Mouse (Mus musculus) ES-E14 (cell line): ENCODE measurements around the gene Gm10837. TPM values are rescaled to one million over a fixed set of nuclear protein-coding genes. Genes with fewer than 3 reads are reported as not detected.
A peak's percentile ranks its signal among the peaks of the same experiment; 100 is the strongest.

Experiments
- DNase-seq: peaks from one replicate; pipeline ENCODE4 v3.0.0-alpha.2; 2013; ENCODE audit warnings: low read depth, low spot score
- H3K27ac ChIP-seq: 2 replicates; pipeline ENCODE4 v1.5.1; 2012; ENCODE audit warnings: low read depth, mild to moderate bottlenecking, low read length, moderate library complexity, mixed read lengths; ENCODE audit not compliant: poor library complexity, insufficient read depth, severe bottlenecking
- H3K36me3 ChIP-seq: 2 replicates; pipeline ENCODE4 v1.6.1; 2012; ENCODE audit warnings: mild to moderate bottlenecking, low read length, moderate library complexity, mixed read lengths; ENCODE audit not compliant: control insufficient read depth, poor library complexity, insufficient read depth, severe bottlenecking
- H3K4me1 ChIP-seq, 2 experiments: fragments of 150-350 bp in 1 of 2; sonication (generic) in 1 of 2; 2 replicates each; pipeline ENCODE4 v1.6.1; 2012; ENCODE audit warnings: low read length in 2 of 2, mild to moderate bottlenecking in 1 of 2, mixed read lengths in 1 of 2; ENCODE audit not compliant: control insufficient read depth in 2 of 2, insufficient read depth in 2 of 2, poor library complexity in 1 of 2
- H3K4me3 ChIP-seq, 2 experiments: fragments of 150-350 bp in 1 of 2; sonication (generic) in 1 of 2; 2 replicates each; pipeline ENCODE4 v1.5.1; 2012; ENCODE audit warnings: low read length in 2 of 2, low read depth in 1 of 2, mild to moderate bottlenecking in 1 of 2, mixed read lengths in 1 of 2; ENCODE audit not compliant: insufficient read depth in 1 of 2, poor library complexity in 1 of 2, severe bottlenecking in 1 of 2
- H3K9ac ChIP-seq: 2 replicates; pipeline ENCODE4 v1.6.1; 2012; ENCODE audit warnings: low read depth, mild to moderate bottlenecking, low read length, mixed read lengths; ENCODE audit not compliant: poor library complexity, insufficient read depth, severe bottlenecking
- H3K9me3 ChIP-seq: fragments of 150-350 bp; sonication (generic); 2 replicates; pipeline ENCODE4 v1.6.1; 2012; ENCODE audit warnings: low read depth, mild to moderate bottlenecking, low read length; ENCODE audit not compliant: control insufficient read depth, insufficient read depth
- CHD2 ChIP-seq: IDR thresholded peaks from 2 replicates; pipeline ENCODE4 v1.6.1; 2014; ENCODE audit warnings: mild to moderate bottlenecking, low read depth, low read length, inconsistent platforms
- HCFC1 ChIP-seq: IDR thresholded peaks from 2 replicates; pipeline ENCODE4 v1.6.1; 2012; ENCODE audit warnings: low read length, inconsistent platforms, borderline replicate concordance; ENCODE audit not compliant: insufficient read depth
- MAFK ChIP-seq: IDR thresholded peaks from 2 replicates; pipeline ENCODE4 v1.6.1; 2014; ENCODE audit warnings: mild to moderate bottlenecking, low read depth, low read length, inconsistent platforms; ENCODE audit not compliant: insufficient read depth
- ZC3H11A ChIP-seq: IDR thresholded peaks from 2 replicates; pipeline ENCODE4 v1.6.1; 2012; ENCODE audit warnings: low read depth, mild to moderate bottlenecking, inconsistent platforms, low read length, borderline replicate concordance
- ZNF384 ChIP-seq: IDR thresholded peaks from 2 replicates; pipeline ENCODE4 v1.6.1; 2012; ENCODE audit warnings: low read depth, low read length, inconsistent platforms
- in situ Hi-C, 2 experiments: fragments of 600-800 bp; cut with MboI; formaldehyde crosslinking; loops; one replicate each; pipeline ENCODE4 v1.15.1; 2025; ENCODE audit warnings: low sequenced_read_pairs in 2 of 2, inconsistent platforms in 1 of 2; ENCODE audit not compliant: unreplicated experiment in 2 of 2
- total RNA-seq: library from RNA; depleted of rRNA; stranded (reverse); fragments of 300-350 nt; gene quantifications from 2 replicates; pipeline ENCODE4 v1.2.3, GENCODE M21; 2012

Gene Gm10837
- total RNA-seq, 1 experiment, result not detected

DNA sequence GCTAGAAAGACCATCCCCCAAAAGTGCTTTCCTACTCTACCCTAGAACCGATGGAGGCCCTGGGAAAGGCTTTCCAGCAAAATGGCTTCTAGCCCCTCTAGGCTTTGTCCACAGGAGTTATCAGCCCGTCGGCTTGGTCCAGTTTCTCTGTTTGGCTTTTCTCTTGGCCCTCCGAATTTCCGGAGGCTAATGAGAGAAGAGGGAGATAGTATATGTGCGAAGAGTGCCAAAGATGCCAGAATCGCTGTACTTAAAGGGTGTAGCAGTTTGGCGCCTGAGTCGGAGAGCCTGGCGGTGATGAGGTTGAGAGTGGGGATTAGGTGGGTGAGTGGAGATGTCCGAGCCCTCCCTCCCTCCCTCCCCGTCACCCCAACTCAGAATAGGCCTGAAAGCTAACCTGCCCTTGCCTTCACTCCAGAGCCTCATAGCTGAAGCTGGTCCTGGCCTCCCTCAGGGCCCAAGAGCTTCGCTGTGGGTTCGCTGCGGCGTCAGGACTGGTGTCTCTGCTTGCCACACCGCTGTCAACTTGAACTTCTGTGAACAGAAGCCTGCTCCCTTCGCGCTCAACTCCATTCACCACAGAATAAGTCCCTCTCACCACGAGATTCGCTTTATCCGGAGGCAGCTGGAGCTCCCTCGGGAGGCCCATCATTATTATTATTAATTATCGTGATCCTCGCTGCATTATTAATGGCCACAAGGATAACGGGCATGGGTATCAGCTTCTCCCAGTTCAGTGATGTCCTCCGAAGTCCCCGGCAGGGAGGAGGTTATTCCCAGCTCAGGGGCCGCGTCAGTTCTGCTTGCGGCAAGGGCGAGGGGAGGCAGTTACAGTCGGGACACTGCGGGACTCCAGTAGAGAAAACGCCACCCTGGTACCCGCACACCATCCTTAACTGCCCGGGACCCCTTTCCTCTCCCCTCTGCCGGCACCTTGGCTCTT, 8.0 kb upstream of the Gm10837 start:
- DNase-seq, result no peak
- H3K9ac ChIP-seq, result no peak overlapping the region
- in situ Hi-C loops, result no loop called here
- H3K4me1 ChIP-seq, result peaks cover 0 to 8% of the 10 kb centered on the region in 2 experiments; a peak in 2 of 4 replicates
- no peaks in the 10 kb centered on the region for H3K9me3 ChIP-seq
- peak overlapping the region; percentile 20 to 22; a peak in 2 of 4 replicates for H3K4me3 ChIP-seq
- peaks cover 6% of the 10 kb centered on the region for H3K36me3 ChIP-seq
- no peak overlapping the region for H3K27ac ChIP-seq
- TF ChIP-seq MAFK, result no peak
- TF ChIP-seq HCFC1, result no peak
- TF ChIP-seq CHD2, result no peak
- no peak for TF ChIP-seq ZNF384
- no peak for TF ChIP-seq ZC3H11A

DNA sequence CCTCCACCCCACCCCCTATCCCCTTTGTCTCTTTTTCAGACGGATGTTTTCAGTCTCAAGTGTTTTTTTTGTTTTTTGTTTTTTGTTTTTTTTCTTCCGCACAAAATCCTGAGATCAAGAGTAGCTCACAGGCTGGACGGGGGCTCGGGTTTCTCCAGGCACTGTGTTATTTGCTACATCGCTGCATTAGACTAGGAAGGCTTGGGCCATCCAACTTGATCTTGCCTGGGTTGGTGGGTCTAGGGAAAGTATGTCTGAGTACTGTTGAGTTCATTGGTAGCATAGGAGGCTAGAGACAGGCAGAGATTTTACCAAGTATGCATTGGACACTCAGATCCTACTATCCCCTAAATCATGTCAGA, 7.4 kb upstream of the Gm10837 start:
- H3K27ac ChIP-seq, result no peak overlapping the region
- peaks cover 6% of the 10 kb centered on the region for H3K36me3 ChIP-seq
- H3K4me3 ChIP-seq, result no peak overlapping the region; a peak in 1 of 4 replicates
- in situ Hi-C loops, result no loop called here
- H3K4me1 ChIP-seq, result peaks cover 0 to 8% of the 10 kb centered on the region in 2 experiments; a peak in 2 of 4 replicates
- no peak for TF ChIP-seq MAFK
- no peak for TF ChIP-seq CHD2
- TF ChIP-seq ZC3H11A, result no peak
- TF ChIP-seq ZNF384, result no peak
- no peak for TF ChIP-seq HCFC1
- no peak for DNase-seq
- no peak overlapping the region for H3K9ac ChIP-seq
- H3K9me3 ChIP-seq, result no peaks in the 10 kb centered on the region

- Histone ChIP-seq H3K9me3 (no peaks in the 10 kb centered on the region), H3K9ac (no peak overlapping the region), H3K4me3 (no peak overlapping the region), H3K36me3 (peaks cover 1% of the 10 kb centered on the region), H3K27ac (no peak overlapping the region), H3K4me1 (peaks cover 0 to 8% of the 10 kb centered on the region in 2 experiments; a peak in 1 of 4 replicates)
- TF ChIP-seq MAFK, result no peak
- TF ChIP-seq ZNF384, result no peak
- TF ChIP-seq ZC3H11A, result no peak
- no peak for TF ChIP-seq CHD2
- no peak for TF ChIP-seq HCFC1
- no peak for DNase-seq
- in situ Hi-C loops, result no loop called here
Measured at GRCm38 (mm10) chr14:122483556-122484421, 6.6 kb upstream of the Gm10837 start.

DNA sequence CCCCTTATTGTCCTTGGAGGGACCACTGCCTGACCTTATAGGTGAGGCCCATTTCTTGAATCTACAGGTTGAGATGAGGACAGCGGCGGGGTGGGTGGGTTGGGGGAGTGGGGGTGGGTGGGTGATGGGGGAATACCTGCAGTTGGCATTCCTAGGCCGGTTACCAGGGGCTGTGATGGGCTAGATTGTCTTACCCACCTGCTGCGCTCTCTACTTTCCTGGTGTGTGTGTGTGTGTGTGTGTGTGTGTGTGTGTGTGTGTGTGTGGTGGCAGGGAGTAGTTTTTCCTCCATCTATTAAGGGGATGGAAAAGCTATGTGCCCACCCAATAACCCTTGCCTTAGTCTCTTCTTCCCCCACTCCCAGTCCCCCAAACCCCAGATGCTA, 5.9 kb upstream of the Gm10837 start:
- TF ChIP-seq CHD2, result no peak
- TF ChIP-seq ZNF384, result no peak
- no peak for TF ChIP-seq ZC3H11A
- TF ChIP-seq HCFC1, result no peak
- TF ChIP-seq MAFK, result no peak
- Histone ChIP-seq H3K36me3 (no peaks in the 10 kb centered on the region), H3K27ac (no peak overlapping the region), H3K9ac (no peak overlapping the region), H3K4me3 (no peak overlapping the region), H3K9me3 (no peaks in the 10 kb centered on the region), H3K4me1 (peaks cover 0 to 8% of the 10 kb centered on the region in 2 experiments; a peak in 1 of 4 replicates)
- in situ Hi-C loops, result no loop called here
- no peak for DNase-seq
